Mouse (Mus musculus): ENCODE results near the gene Tesc. TPM values are rescaled to one million over a fixed set of nuclear protein-coding genes. Genes with fewer than 3 reads are reported as not detected.

Tesc gene
- polyA plus RNA-seq, 1 experiment: 6.1 TPM

- H3K4me3 ChIP-seq (replicated peaks; ENCODE audit: extremely low read depth, low read depth, low read length): no peak overlapping the region
- no peak for TF ChIP-seq CTCF (IDR thresholded peaks at IDR 0.05; ENCODE audit: insufficient read depth, low read length)
- no peak for TF ChIP-seq POLR2A (IDR thresholded peaks at IDR 0.05; ENCODE audit: borderline replicate concordance, extremely low read depth, low read depth, low read length)
- H3K4me1 ChIP-seq (ENCODE audit: control insufficient read depth, insufficient read depth, low read length): no peaks in the 10 kb centered on the region
- WGBS: 81% methylated on average over 11 of the region's 11 CpGs
- DNase-seq: no peak
Observed at GRCm38 (mm10) chr5:118099069-118099869, 71.7 kb downstream of the Tesc start.

- H3K4me3 ChIP-seq (replicated peaks; ENCODE audit: extremely low read depth, low read depth, low read length): no peak overlapping the region
- WGBS: 81% methylated on average over 8 of the region's 8 CpGs
- TF ChIP-seq POLR2A (IDR thresholded peaks at IDR 0.05; ENCODE audit: borderline replicate concordance, extremely low read depth, low read depth, low read length) (no peak), CTCF (IDR thresholded peaks at IDR 0.05; ENCODE audit: insufficient read depth, low read length) (no peak)
Observed at GRCm38 (mm10) chr5:118099870-118100478, 72.4 kb downstream of the Tesc start.

GRCm38 (mm10) chr5:118105536-118105935, 78.0 kb downstream of the Tesc start:
- WGBS: 85% methylated on average over 8 of the region's 8 CpGs
- TF ChIP-seq CTCF (IDR thresholded peaks at IDR 0.05; ENCODE audit: insufficient read depth, low read length): no peak
- TF ChIP-seq POLR2A (IDR thresholded peaks at IDR 0.05; ENCODE audit: borderline replicate concordance, extremely low read depth, low read depth, low read length): no peak
- Histone ChIP-seq H3K4me1 (ENCODE audit: control insufficient read depth, insufficient read depth, low read length) (no peaks in the 10 kb centered on the region), H3K4me3 (replicated peaks; ENCODE audit: extremely low read depth, low read depth, low read length) (no peak overlapping the region)
- DNase-seq: no peak

More at GRCm38 (mm10) chr5:118099870-118100478, 72.4 kb downstream of the Tesc start:
- no peak for DNase-seq
- H3K4me1 ChIP-seq (ENCODE audit: control insufficient read depth, insufficient read depth, low read length): no peaks in the 10 kb centered on the region

- 97% methylated on average over 10 of the region's 10 CpGs for WGBS
Observed at GRCm38 (mm10) chr5:118106667-118107066, 79.1 kb downstream of the Tesc start.

GRCm38 (mm10) chr5:118108124-118108793, 80.7 kb downstream of the Tesc start:
- TF ChIP-seq CTCF (IDR thresholded peaks at IDR 0.05; ENCODE audit: insufficient read depth, low read length): no peak
- TF ChIP-seq POLR2A (IDR thresholded peaks at IDR 0.05; ENCODE audit: borderline replicate concordance, extremely low read depth, low read depth, low read length): no peak
- Histone ChIP-seq H3K4me1 (ENCODE audit: control insufficient read depth, insufficient read depth, low read length) (no peaks in the 10 kb centered on the region), H3K4me3 (replicated peaks; ENCODE audit: extremely low read depth, low read depth, low read length) (no peak overlapping the region)
- 88% methylated on average over 17 of the region's 17 CpGs for WGBS
- no peak for DNase-seq

More at GRCm38 (mm10) chr5:118106667-118107066, 79.1 kb downstream of the Tesc start:
- TF ChIP-seq CTCF (IDR thresholded peaks at IDR 0.05; ENCODE audit: insufficient read depth, low read length) (no peak), POLR2A (IDR thresholded peaks at IDR 0.05; ENCODE audit: borderline replicate concordance, extremely low read depth, low read depth, low read length) (no peak)
- Histone ChIP-seq H3K4me1 (ENCODE audit: control insufficient read depth, insufficient read depth, low read length) (no peaks in the 10 kb centered on the region), H3K4me3 (replicated peaks; ENCODE audit: extremely low read depth, low read depth, low read length) (no peak overlapping the region)
- no peak for DNase-seq

- no peaks in the 10 kb centered on the region for H3K4me1 ChIP-seq (ENCODE audit: control insufficient read depth, insufficient read depth, low read length)
- 87% methylated on average over 7 of the region's 7 CpGs for WGBS
- TF ChIP-seq CTCF (IDR thresholded peaks at IDR 0.05; ENCODE audit: insufficient read depth, low read length) (no peak), POLR2A (IDR thresholded peaks at IDR 0.05; ENCODE audit: borderline replicate concordance, extremely low read depth, low read depth, low read length) (no peak)
- no peak for DNase-seq
- H3K4me3 ChIP-seq (replicated peaks; ENCODE audit: extremely low read depth, low read depth, low read length): no peak overlapping the region
Observed at GRCm38 (mm10) chr5:118108794-118109440, 81.4 kb downstream of the Tesc start.

Other genes with a start within 250 kb of the Tesc start
- 0.17 and 2.6 TPM in 2 replicates for gene Nos1, start 246.7 kb upstream of the Tesc start, polyA plus RNA-seq (2012; rRNA removed)
- 31.9 and 33.9 TPM in 2 replicates for gene Fbxo21, start 51.0 kb upstream of the Tesc start, polyA plus RNA-seq (2012; rRNA removed)
- gene Fbxw8, start 127.7 kb downstream of the Tesc start, polyA plus RNA-seq (2012; rRNA removed): 72.7 and 79.1 TPM in 2 replicates
- gene Hrk, start 136.9 kb downstream of the Tesc start, polyA plus RNA-seq (2012; rRNA removed): 0.50 TPM in 1 of 2 replicates, not detected in the other
- gene Rnft2, start 217.4 kb downstream of the Tesc start, polyA plus RNA-seq (2012; rRNA removed): 2.5 and 3.3 TPM in 2 replicates
- gene 2410131K14Rik, start 217.5 kb downstream of the Tesc start, polyA plus RNA-seq (2012; rRNA removed): 5.4 and 7.4 TPM in 2 replicates

Data from lung, adult 2 months (tissue).